Mouse (Mus musculus) olfactory bulb, adult 2 months (tissue): Measurements from ENCODE around the gene Traf1.

ENCODE experiments used
- CTCF ChIP-seq: fragments of 200-500 bp; IDR thresholded peaks from 2 replicates; pipeline ENCODE4 v1.5.1; 2012; ENCODE audit warnings: low read depth, mild to moderate bottlenecking, low read length, moderate library complexity; ENCODE audit not compliant: insufficient read depth
- POLR2A ChIP-seq: fragments of 200-500 bp; IDR thresholded peaks from 2 replicates; pipeline ENCODE4 v1.6.1; 2012; ENCODE audit warnings: mild to moderate bottlenecking, low read depth, low read length, moderate library complexity; ENCODE audit not compliant: insufficient read depth

DNA sequence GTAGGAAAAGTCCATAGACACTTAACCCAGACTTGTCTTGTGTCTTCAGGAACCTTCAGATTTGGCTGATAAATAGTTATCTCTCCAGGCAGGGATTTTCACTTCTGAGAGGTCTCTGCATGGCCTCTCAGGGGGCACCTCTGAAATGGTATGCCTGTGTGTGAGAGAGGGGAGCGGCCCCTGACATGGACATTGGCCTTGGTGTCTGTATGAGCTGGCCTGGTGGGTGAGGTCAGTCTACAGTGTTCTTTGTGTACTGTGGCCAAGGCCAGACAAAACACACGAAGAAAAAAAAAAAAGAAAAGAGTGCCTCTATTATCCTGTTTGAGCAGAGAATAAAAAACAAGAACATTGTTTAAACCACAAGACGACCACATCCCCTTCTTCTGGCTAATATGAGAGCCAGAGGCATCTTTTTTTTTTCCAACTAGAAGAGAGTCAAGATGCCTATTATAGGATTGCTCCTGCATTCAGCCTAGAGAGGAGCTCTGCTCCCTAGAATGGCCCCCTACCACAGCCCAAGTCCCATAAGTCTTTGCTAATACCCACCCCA is 18.0 kb upstream of the Traf1 start:
- TF ChIP-seq CTCF, result no peak
- no peak for TF ChIP-seq POLR2A
